Comparison of ENCODE assay signal across 8 mouse cellular contexts in genomic region chr2:180456705-180457104, GRCm38 (mm10). TPM values are rescaled to one million over a fixed set of nuclear protein-coding genes. Genes with fewer than 3 reads are reported as not detected.
DNase-seq lines count a peak whose midpoint lies in the region; ATAC-seq and TF ChIP-seq lines count a peak whose summit lies in the region.

No protein-coding gene starts in this region.

- under 1% methylated on average over 22 of the region's 28 CpGs for WGBS in forebrain, embryonic 13.5 days
- WGBS in liver, embryonic 15.5 days (ENCODE audit: insufficient replicate concordance) = 2% methylated on average over 28 of the region's 28 CpGs

- peaks cover 66% of the 10 kb centered on the region for H3K4me1 ChIP-seq in E14TG2a.4 (replicated peaks; ENCODE audit: low read depth, low read length)
- H3K4me1 ChIP-seq in forebrain, embryonic 13.5 days = peaks cover 19% of the 10 kb centered on the region
- H3K4me1 ChIP-seq in liver, embryonic 15.5 days (replicated peaks) = peaks cover 17% of the 10 kb centered on the region

- no peak for DNase-seq in gastrocnemius, adult 2 months
- DNase-seq in gastrocnemius, postnatal 14 days = no peak
- peak; percentile 22 to 27 for DNase-seq in thymus, postnatal 10 days (ENCODE audit: low spot score in 2 of 2)
- no peak for DNase-seq in urinary bladder, adult 2 months (ENCODE audit: low spot score)
- DNase-seq in yolk sac, embryonic 10.5 days (ENCODE audit: low spot score) = no peak

- H3K36me3 ChIP-seq in E14TG2a.4 (ENCODE audit: insufficient read depth, low read length) = peaks cover 3% of the 10 kb centered on the region; the same call in 1 of the 2 replicates
- no peaks in the 10 kb centered on the region for H3K36me3 ChIP-seq in forebrain, embryonic 13.5 days (ENCODE audit: poor library complexity, severe bottlenecking)
- no peaks in the 10 kb centered on the region for H3K36me3 ChIP-seq in liver, embryonic 15.5 days (replicated peaks)

- H3K4me2 ChIP-seq in forebrain, embryonic 13.5 days = peak overlapping the region; percentile 99
- H3K4me2 ChIP-seq in liver, embryonic 15.5 days = peak overlapping the region; percentile 72

- peaks cover 27% of the 10 kb centered on the region for H3K27me3 ChIP-seq in E14TG2a.4 (ENCODE audit: insufficient read depth, low read length)
- peaks cover 20% of the 10 kb centered on the region for H3K27me3 ChIP-seq in forebrain, embryonic 13.5 days
- peaks cover 71% of the 10 kb centered on the region for H3K27me3 ChIP-seq in liver, embryonic 15.5 days

- no peak overlapping the region for H3K27ac ChIP-seq in gastrocnemius, adult 2 months
- H3K27ac ChIP-seq in forebrain, embryonic 13.5 days = no peak overlapping the region
- H3K27ac ChIP-seq in liver, embryonic 15.5 days (replicated peaks) = no peak overlapping the region

- H3K4me3 ChIP-seq in gastrocnemius, adult 2 months = peak overlapping the region; percentile 76
- peak overlapping the region; percentile 86 for H3K4me3 ChIP-seq in E14TG2a.4 (replicated peaks; ENCODE audit: low read length)
- peak overlapping the region; percentile 60 for H3K4me3 ChIP-seq in forebrain, embryonic 13.5 days
- peak overlapping the region; percentile 52 for H3K4me3 ChIP-seq in liver, embryonic 15.5 days (replicated peaks)

- TF ChIP-seq CTCF in gastrocnemius, adult 2 months (IDR thresholded peaks at IDR 0.05) = no peak
- TF ChIP-seq CTCF in E14TG2a.4 (conservative IDR thresholded peaks at IDR 0.05; ENCODE audit: low read length) = no peak

- H3K9me3 ChIP-seq in E14TG2a.4 (ENCODE audit: low read length) = no peaks in the 10 kb centered on the region
- no peaks in the 10 kb centered on the region for H3K9me3 ChIP-seq in forebrain, embryonic 13.5 days (replicated peaks)
- H3K9me3 ChIP-seq in liver, embryonic 15.5 days (replicated peaks) = no peaks in the 10 kb centered on the region

- intact Hi-C loops in gastrocnemius, adult 2 months (cut with DNase I) = no loop called here
- intact Hi-C loops in gastrocnemius, postnatal 14 days (cut with DNase I; ENCODE audit: low total_unique reads) = no loop called here

- ATAC-seq in forebrain, embryonic 13.5 days = no peak; the same call in 1 of the 2 replicates
- no peak for ATAC-seq in liver, embryonic 15.5 days (ENCODE audit: insufficient read depth)

- peak overlapping the region; percentile 64 for H3K9ac ChIP-seq in forebrain, embryonic 13.5 days
- H3K9ac ChIP-seq in liver, embryonic 15.5 days = no peak overlapping the region

RNA-seq across cellular contexts. Expression of gene Slco4a1, which starts 0.7 kb away (rescaled TPM):
- under 1 TPM in 1 of 2 experiments, not detected in 1; 0.15 TPM for total RNA-seq in gastrocnemius, adult 2 months (2021)
- total RNA-seq in gastrocnemius, postnatal 14 days (2021) = under 1 TPM; 0.23 to 0.24 TPM
- polyA plus RNA-seq in forebrain, embryonic 13.5 days (2015; fragmentation: Nextera tagmentation; extraction: Ambion mirVana) = 1.1 and 2.1 TPM in 2 replicates
- 0.54 and 0.69 TPM in 2 replicates for polyA plus RNA-seq in liver, embryonic 15.5 days (2015; fragmentation: Nextera tagmentation; extraction: Ambion mirVana)
- polyA plus RNA-seq in urinary bladder, adult 2 months (2012; rRNA removed) = 1.6 and 3.3 TPM in 2 replicates

RNA-seq across cellular contexts. Expression of gene Ntsr1, which starts 43.1 kb away (rescaled TPM):
- total RNA-seq in gastrocnemius, adult 2 months (2021) = not detected
- not detected for total RNA-seq in gastrocnemius, postnatal 14 days (2021)
- 2.2 and 2.3 TPM in 2 replicates for polyA plus RNA-seq in forebrain, embryonic 13.5 days (2015; fragmentation: Nextera tagmentation; extraction: Ambion mirVana)
- polyA plus RNA-seq in liver, embryonic 15.5 days (2015; fragmentation: Nextera tagmentation; extraction: Ambion mirVana) = 0.06 TPM in 2 replicates
- polyA plus RNA-seq in urinary bladder, adult 2 months (2012; rRNA removed) = 0.07 and 0.12 TPM in 2 replicates

Comparison
In these comparisons a context has a peak if more than half of its experiments do, and no peak if none do; other contexts are left out.
1. DNase-seq: peak in thymus, postnatal 10 days (2 of 2); none in gastrocnemius, adult 2 months (single experiment), gastrocnemius, postnatal 14 days (single experiment), urinary bladder, adult 2 months (single experiment) and yolk sac, embryonic 10.5 days (single experiment).
2. Peak in every context shown above with its lines, with median percentiles within 50 percentile points of each other: H3K4me3 ChIP-seq.